Mouse (Mus musculus) bone marrow, adult 2 months (tissue): ENCODE results near the gene Rpl34.

ENCODE experiments used
- CTCF ChIP-seq: fragments of 200-500 bp; IDR thresholded peaks from 2 replicates; pipeline ENCODE4 v1.5.1; 2011; ENCODE audit warnings: low read length, control low read depth; ENCODE audit not compliant: control insufficient read depth, insufficient read depth
- POLR2A ChIP-seq: fragments of 200-500 bp; IDR thresholded peaks from 2 replicates; pipeline ENCODE4 v1.6.1; 2011; ENCODE audit warnings: low read depth, mild to moderate bottlenecking, control low read depth, low read length, borderline replicate concordance; ENCODE audit not compliant: control insufficient read depth

DNA sequence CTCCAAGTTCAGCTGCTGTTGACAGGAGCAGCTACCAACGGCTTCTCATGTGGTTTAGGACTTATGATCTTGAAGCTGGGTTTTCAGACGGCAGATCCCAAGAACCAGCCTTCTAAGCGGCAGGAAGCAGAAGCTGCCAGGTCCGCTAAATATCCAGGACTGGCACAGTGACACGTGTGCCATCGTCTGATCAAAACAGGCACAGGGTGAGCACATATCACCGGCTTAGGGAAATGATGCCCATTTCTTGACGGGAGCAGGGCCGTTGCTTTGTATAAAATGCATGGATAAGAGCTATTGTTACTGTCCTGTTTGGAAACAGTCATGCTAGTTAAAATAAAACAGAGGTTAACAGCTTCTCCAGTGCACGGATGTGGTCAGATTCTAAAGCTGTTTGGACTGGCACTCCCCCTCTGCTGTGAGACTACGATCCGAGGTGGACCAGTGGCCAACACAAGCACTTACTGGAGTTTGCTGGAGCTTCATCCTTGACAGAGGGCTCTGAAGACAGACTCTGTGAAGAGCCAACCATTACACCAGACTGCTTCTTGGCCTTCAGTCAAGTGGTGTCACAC is 38.5 kb downstream of the Rpl34 start:
- TF ChIP-seq CTCF (no peak), POLR2A (no peak)
